Mouse (Mus musculus): ENCODE results near the gene Gc. TPM values are rescaled to one million over a fixed set of nuclear protein-coding genes. Genes with fewer than 3 reads are reported as not detected.
A peak's percentile ranks its signal among the peaks of the same experiment; 100 is the strongest.

Gene Gc
- polyA plus RNA-seq, 1 experiment from 2014 or later = not detected

- ATAC-seq (ENCODE audit: low FRiP score, low TSS enrichment) = no peak
These were observed 1.3 kb upstream of the Gc start for GRCm38 (mm10) chr5:89458987-89459386.

GRCm38 (mm10) chr5:89455526-89455925 lies 2.2 kb downstream of the Gc start:
- no peaks in the 10 kb centered on the region for H3K4me1 ChIP-seq (ENCODE audit: control insufficient read depth, insufficient read depth, low read length)
- H3K4me3 ChIP-seq (replicated peaks; ENCODE audit: low read depth, low read length) = no peak overlapping the region
- H3K36me3 ChIP-seq (ENCODE audit: control insufficient read depth, insufficient read depth, low read length) = no peaks in the 10 kb centered on the region
- no peaks in the 10 kb centered on the region for H3K27me3 ChIP-seq (ENCODE audit: control insufficient read depth, insufficient read depth, low read length)
- 51% methylated on average over 8 of the region's 8 CpGs for WGBS
- ATAC-seq (ENCODE audit: low FRiP score, low TSS enrichment) (peak; percentile 27; the same call in 1 of the 2 replicates), DNase-seq (peak; percentile 47)
- no peaks in the 10 kb centered on the region for H3K9me3 ChIP-seq (ENCODE audit: control insufficient read depth, low read length)
- H3K9ac ChIP-seq (replicated peaks; ENCODE audit: low read length) = no peak overlapping the region
- H3K4me2 ChIP-seq (ENCODE audit: low read length) = no peak overlapping the region
- no peak overlapping the region for H3K27ac ChIP-seq (replicated peaks; ENCODE audit: low read depth, low read length)

More at GRCm38 (mm10) chr5:89458987-89459386, 1.3 kb upstream of the Gc start:
- no peak overlapping the region for H3K9ac ChIP-seq (replicated peaks; ENCODE audit: low read length)
- no peak for DNase-seq
- no peaks in the 10 kb centered on the region for H3K4me1 ChIP-seq (ENCODE audit: control insufficient read depth, insufficient read depth, low read length)
- no peak overlapping the region for H3K27ac ChIP-seq (replicated peaks; ENCODE audit: low read depth, low read length)
- H3K36me3 ChIP-seq (ENCODE audit: control insufficient read depth, insufficient read depth, low read length) = no peaks in the 10 kb centered on the region
- no peaks in the 10 kb centered on the region for H3K9me3 ChIP-seq (ENCODE audit: control insufficient read depth, low read length)
- no peak overlapping the region for H3K4me2 ChIP-seq (ENCODE audit: low read length)
- 81% methylated on average over 2 of the region's 2 CpGs for WGBS
- H3K27me3 ChIP-seq (ENCODE audit: control insufficient read depth, insufficient read depth, low read length) = no peaks in the 10 kb centered on the region
- H3K4me3 ChIP-seq (replicated peaks; ENCODE audit: low read depth, low read length) = no peak overlapping the region

- Histone ChIP-seq H3K9ac (replicated peaks; ENCODE audit: low read length) (no peak overlapping the region), H3K4me2 (ENCODE audit: low read length) (no peak overlapping the region), H3K27ac (replicated peaks; ENCODE audit: low read depth, low read length) (no peak overlapping the region), H3K36me3 (ENCODE audit: control insufficient read depth, insufficient read depth, low read length) (no peaks in the 10 kb centered on the region), H3K4me1 (ENCODE audit: control insufficient read depth, insufficient read depth, low read length) (no peaks in the 10 kb centered on the region), H3K4me3 (replicated peaks; ENCODE audit: low read depth, low read length) (no peak overlapping the region), H3K27me3 (ENCODE audit: control insufficient read depth, insufficient read depth, low read length) (no peaks in the 10 kb centered on the region), H3K9me3 (ENCODE audit: control insufficient read depth, low read length) (no peaks in the 10 kb centered on the region)
- DNase-seq (no peak), ATAC-seq (ENCODE audit: low FRiP score, low TSS enrichment) (no peak)
These were observed 6.9 kb downstream of the Gc start for GRCm38 (mm10) chr5:89450798-89451197.

GRCm38 (mm10) chr5:89449325-89449724 lies 8.4 kb downstream of the Gc start:
- H3K4me3 ChIP-seq (replicated peaks; ENCODE audit: low read depth, low read length) = no peak overlapping the region
- DNase-seq = no peak
- no peak overlapping the region for H3K27ac ChIP-seq (replicated peaks; ENCODE audit: low read depth, low read length)
- H3K27me3 ChIP-seq (ENCODE audit: control insufficient read depth, insufficient read depth, low read length) = no peaks in the 10 kb centered on the region
- WGBS = 93% methylated on average over 9 of the region's 9 CpGs
- no peaks in the 10 kb centered on the region for H3K4me1 ChIP-seq (ENCODE audit: control insufficient read depth, insufficient read depth, low read length)
- ATAC-seq (ENCODE audit: low FRiP score, low TSS enrichment) = no peak
- no peak overlapping the region for H3K9ac ChIP-seq (replicated peaks; ENCODE audit: low read length)
- no peaks in the 10 kb centered on the region for H3K36me3 ChIP-seq (ENCODE audit: control insufficient read depth, insufficient read depth, low read length)
- no peak overlapping the region for H3K4me2 ChIP-seq (ENCODE audit: low read length)
- H3K9me3 ChIP-seq (ENCODE audit: control insufficient read depth, low read length) = no peaks in the 10 kb centered on the region

GRCm38 (mm10) chr5:89447978-89448377 lies 9.7 kb downstream of the Gc start:
- H3K4me1 ChIP-seq (ENCODE audit: control insufficient read depth, insufficient read depth, low read length) = no peaks in the 10 kb centered on the region
- 76% methylated on average over 7 of the region's 7 CpGs for WGBS
- H3K27ac ChIP-seq (replicated peaks; ENCODE audit: low read depth, low read length) = no peak overlapping the region
- no peak overlapping the region for H3K4me2 ChIP-seq (ENCODE audit: low read length)
- no peaks in the 10 kb centered on the region for H3K9me3 ChIP-seq (ENCODE audit: control insufficient read depth, low read length)
- no peaks in the 10 kb centered on the region for H3K36me3 ChIP-seq (ENCODE audit: control insufficient read depth, insufficient read depth, low read length)
- ATAC-seq (ENCODE audit: low FRiP score, low TSS enrichment) = no peak
- no peaks in the 10 kb centered on the region for H3K27me3 ChIP-seq (ENCODE audit: control insufficient read depth, insufficient read depth, low read length)
- no peak for DNase-seq
- H3K9ac ChIP-seq (replicated peaks; ENCODE audit: low read length) = no peak overlapping the region
- no peak overlapping the region for H3K4me3 ChIP-seq (replicated peaks; ENCODE audit: low read depth, low read length)

GRCm38 (mm10) chr5:89444360-89444759 lies 13.3 kb downstream of the Gc start:
- ATAC-seq (ENCODE audit: low FRiP score, low TSS enrichment) (no peak), DNase-seq (peak; percentile 45)
- WGBS = 82% methylated on average over 4 of the region's 4 CpGs
- Histone ChIP-seq H3K9me3 (ENCODE audit: control insufficient read depth, low read length) (no peaks in the 10 kb centered on the region), H3K4me1 (ENCODE audit: control insufficient read depth, insufficient read depth, low read length) (no peaks in the 10 kb centered on the region), H3K4me2 (ENCODE audit: low read length) (no peak overlapping the region), H3K27me3 (ENCODE audit: control insufficient read depth, insufficient read depth, low read length) (no peaks in the 10 kb centered on the region), H3K36me3 (ENCODE audit: control insufficient read depth, insufficient read depth, low read length) (no peaks in the 10 kb centered on the region), H3K4me3 (replicated peaks; ENCODE audit: low read depth, low read length) (no peak overlapping the region), H3K9ac (replicated peaks; ENCODE audit: low read length) (no peak overlapping the region), H3K27ac (replicated peaks; ENCODE audit: low read depth, low read length) (no peak overlapping the region)

GRCm38 (mm10) chr5:89411536-89411935 lies 46.2 kb downstream of the Gc start:
- DNase-seq = peak; percentile 51

GRCm38 (mm10) chr5:89407376-89408082 lies 50.2 kb downstream of the Gc start:
- Histone ChIP-seq H3K4me1 (ENCODE audit: control insufficient read depth, insufficient read depth, low read length) (no peaks in the 10 kb centered on the region), H3K4me2 (ENCODE audit: low read length) (no peak overlapping the region), H3K9ac (replicated peaks; ENCODE audit: low read length) (no peak overlapping the region), H3K36me3 (ENCODE audit: control insufficient read depth, insufficient read depth, low read length) (no peaks in the 10 kb centered on the region), H3K4me3 (replicated peaks; ENCODE audit: low read depth, low read length) (no peak overlapping the region), H3K27me3 (ENCODE audit: control insufficient read depth, insufficient read depth, low read length) (no peaks in the 10 kb centered on the region), H3K9me3 (ENCODE audit: control insufficient read depth, low read length) (no peaks in the 10 kb centered on the region), H3K27ac (replicated peaks; ENCODE audit: low read depth, low read length) (no peak overlapping the region)
- DNase-seq (no peak), ATAC-seq (ENCODE audit: low FRiP score, low TSS enrichment) (no peak)

More at GRCm38 (mm10) chr5:89411536-89411935, 46.2 kb downstream of the Gc start:
- 57% methylated on average over 1 of the region's 1 CpGs for WGBS
- no peak overlapping the region for H3K27ac ChIP-seq (replicated peaks; ENCODE audit: low read depth, low read length)
- no peaks in the 10 kb centered on the region for H3K9me3 ChIP-seq (ENCODE audit: control insufficient read depth, low read length)
- ATAC-seq (ENCODE audit: low FRiP score, low TSS enrichment) = no peak
- no peaks in the 10 kb centered on the region for H3K4me1 ChIP-seq (ENCODE audit: control insufficient read depth, insufficient read depth, low read length)
- H3K36me3 ChIP-seq (ENCODE audit: control insufficient read depth, insufficient read depth, low read length) = no peaks in the 10 kb centered on the region
- H3K4me3 ChIP-seq (replicated peaks; ENCODE audit: low read depth, low read length) = no peak overlapping the region
- no peak overlapping the region for H3K4me2 ChIP-seq (ENCODE audit: low read length)
- no peaks in the 10 kb centered on the region for H3K27me3 ChIP-seq (ENCODE audit: control insufficient read depth, insufficient read depth, low read length)
- H3K9ac ChIP-seq (replicated peaks; ENCODE audit: low read length) = no peak overlapping the region

- Histone ChIP-seq H3K4me3 (replicated peaks; ENCODE audit: low read depth, low read length) (no peak overlapping the region), H3K4me1 (ENCODE audit: control insufficient read depth, insufficient read depth, low read length) (no peaks in the 10 kb centered on the region), H3K27me3 (ENCODE audit: control insufficient read depth, insufficient read depth, low read length) (no peaks in the 10 kb centered on the region), H3K4me2 (ENCODE audit: low read length) (no peak overlapping the region), H3K9ac (replicated peaks; ENCODE audit: low read length) (no peak overlapping the region), H3K9me3 (ENCODE audit: control insufficient read depth, low read length) (no peaks in the 10 kb centered on the region), H3K27ac (replicated peaks; ENCODE audit: low read depth, low read length) (no peak overlapping the region), H3K36me3 (ENCODE audit: control insufficient read depth, insufficient read depth, low read length) (no peaks in the 10 kb centered on the region)
- DNase-seq (peak; percentile 15), ATAC-seq (ENCODE audit: low FRiP score, low TSS enrichment) (no peak)
- whole genome bisulfite sequencing = 87% methylated on average over 1 of the region's 1 CpGs
These were observed 52.6 kb downstream of the Gc start for GRCm38 (mm10) chr5:89405132-89405531.

Data from midbrain, embryonic 14.5 days (tissue).